Mouse (Mus musculus) liver, embryonic 14.5 days (tissue): Measurements from ENCODE around the gene Slc1a1.

Experiments used
- CTCF ChIP-seq: IDR thresholded peaks from 2 replicates; pipeline ENCODE4 v1.5.1; 2016; ENCODE audit warnings: antibody characterized with exemption, low read depth, control low read depth
- EP300 ChIP-seq: IDR thresholded peaks from 2 replicates; pipeline ENCODE4 v1.6.1; 2016; ENCODE audit warnings: antibody characterized with exemption, low read depth

- no peak for TF ChIP-seq CTCF
- no peak for TF ChIP-seq EP300
These were observed 1.3 kb downstream of the Slc1a1 start for GRCm38 (mm10) chr19:28836116-28836515.
